Mouse (Mus musculus) kidney, postnatal 14 days (tissue): ENCODE data around the gene Helz2.
"Not testable (repeated sequence)": the region's sequence is repeated elsewhere in the genome, so short reads cannot be mapped to it uniquely, and the experiment has no call there.

ENCODE experiments used
- DNase-seq: peaks from one replicate; pipeline ENCODE4 v3.0.0; 2022; ENCODE audit warnings: mixed read lengths

Gene Helz2

DNA sequence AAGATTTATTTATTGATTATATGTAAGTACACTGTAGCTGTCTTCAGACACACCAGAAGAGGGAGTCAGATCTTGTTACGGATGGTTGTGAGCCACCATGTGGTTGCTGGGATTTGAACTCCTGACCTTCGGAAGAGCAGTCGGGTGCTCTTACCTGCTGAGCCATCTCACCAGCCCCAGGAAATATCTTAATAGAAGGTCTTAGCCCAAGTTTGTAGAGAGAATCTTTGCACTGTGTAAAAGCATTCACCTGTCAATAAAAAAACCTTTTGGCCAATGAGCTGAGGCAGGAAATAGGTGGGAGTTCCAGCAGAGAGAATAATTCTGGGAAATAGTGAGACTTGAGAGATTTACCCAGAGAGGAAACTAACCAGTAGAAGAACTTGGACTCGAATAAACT is 50.4 kb downstream of the Helz2 start:
- DNase-seq, result not testable (repeated sequence)

- DNase-seq, result no peak
Measured at GRCm38 (mm10) chr2:181189321-181189720, 52.5 kb downstream of the Helz2 start.

DNA sequence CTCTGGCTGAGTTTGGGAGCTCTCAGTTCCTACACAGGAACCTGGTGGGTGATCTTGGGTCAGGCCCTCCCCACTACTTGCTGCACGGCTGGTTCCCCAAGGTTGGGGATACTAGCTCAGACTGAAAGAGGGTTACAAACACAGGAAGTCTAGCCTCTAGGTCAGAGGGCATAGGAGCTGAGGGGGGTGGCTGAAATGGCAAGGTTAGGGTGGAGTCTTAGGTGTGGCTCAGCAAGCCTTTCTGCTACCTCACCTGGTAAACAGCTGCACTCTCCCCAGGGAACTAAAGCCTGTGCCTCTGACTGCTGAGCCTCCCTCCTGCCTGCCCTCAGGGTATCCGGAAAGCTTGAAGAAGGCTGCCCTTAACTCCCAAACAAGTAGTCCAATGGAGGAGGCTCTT is 53.1 kb downstream of the Helz2 start:
- DNase-seq, result peak; percentile 6

DNA sequence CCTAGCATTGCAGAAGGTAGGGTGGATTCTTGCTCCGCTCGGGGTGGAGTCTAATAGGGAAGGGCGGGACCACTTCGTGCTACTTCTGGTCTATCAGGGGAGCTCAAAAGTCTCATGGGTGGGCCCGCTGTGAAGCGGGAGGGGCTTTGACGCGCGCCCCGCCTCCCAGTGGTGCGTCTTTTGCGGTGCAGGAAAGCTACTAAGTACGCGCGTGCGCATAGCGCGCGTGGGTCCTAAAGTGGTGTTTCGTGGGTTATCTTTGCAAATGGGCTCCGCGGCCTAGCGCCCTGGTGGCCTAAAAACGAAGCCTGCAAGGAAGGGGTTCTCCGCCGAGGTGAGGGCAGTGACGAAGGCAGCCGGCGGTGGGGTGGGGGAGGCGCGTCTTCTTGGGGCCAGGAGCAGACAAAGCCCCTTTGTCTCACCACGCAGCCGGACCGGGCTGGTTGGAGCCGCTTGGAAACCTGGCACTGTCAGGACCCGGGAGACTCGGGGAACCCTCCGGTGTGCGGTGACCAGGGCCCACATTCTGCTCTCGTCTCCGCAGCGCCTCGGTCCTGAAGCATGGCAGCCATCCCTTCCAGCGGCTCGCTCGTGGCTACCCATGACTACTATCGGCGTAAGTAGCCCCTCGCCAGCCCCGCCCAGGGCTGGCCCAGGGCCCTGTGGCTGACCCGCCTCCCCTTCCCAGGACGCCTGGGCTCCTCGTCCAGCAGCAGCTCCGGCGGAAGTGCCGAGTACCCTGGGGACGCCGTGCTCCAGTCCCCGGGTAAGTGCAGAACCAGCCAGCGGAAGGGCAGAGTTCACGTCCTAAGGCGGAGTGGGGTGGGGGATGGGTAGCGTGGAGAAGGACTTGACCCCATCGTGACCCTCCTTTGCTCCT is 54.5 kb downstream of the Helz2 start, which contains the start of gene Ppdpf:
Gene Ppdpf, plus strand, starts transcription at position 127 of the 880 bp plus-strand sequence.
- peak; percentile 96 for DNase-seq

DNA sequence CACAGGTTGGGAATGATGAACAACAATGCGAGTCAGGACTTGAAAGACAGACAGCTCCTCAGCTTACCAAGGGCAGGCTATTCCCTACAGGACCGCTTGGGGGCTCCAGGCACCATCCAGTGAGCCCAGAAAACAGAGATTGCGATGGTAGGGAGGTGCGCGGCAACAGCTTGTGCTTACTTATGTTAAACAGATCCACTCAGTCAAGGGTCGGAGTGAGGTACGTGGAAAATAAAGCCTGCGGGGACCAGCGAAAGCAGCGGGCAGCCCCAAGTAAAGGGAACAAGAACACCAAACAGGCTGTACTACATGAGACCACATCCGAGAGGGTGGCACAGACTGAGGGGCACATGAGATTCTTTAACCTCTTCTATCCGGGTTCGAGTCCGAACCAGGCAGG is 55.2 kb downstream of the Helz2 start:
- peak; percentile 91 for DNase-seq

DNA sequence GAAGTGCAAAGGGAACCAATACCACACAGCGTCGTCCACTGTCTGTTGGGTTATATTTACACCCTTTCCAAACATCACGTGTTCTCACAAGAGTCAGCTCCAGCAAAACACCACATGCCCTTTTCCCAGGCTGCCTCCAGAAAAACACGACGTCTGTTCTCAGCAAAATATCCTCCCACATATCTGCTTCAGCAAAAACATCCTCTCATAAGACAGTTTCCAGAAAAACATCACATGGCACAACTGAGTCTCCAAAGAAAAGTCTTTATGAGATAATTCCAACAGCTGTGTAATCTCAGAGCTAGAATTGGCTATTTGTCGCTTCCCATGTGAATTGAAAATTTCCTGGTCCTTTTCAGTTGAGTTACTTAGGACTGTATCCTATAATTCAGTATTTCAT is 60.9 kb downstream of the Helz2 start:
- no peak for DNase-seq

- DNase-seq, result no peak
Measured at GRCm38 (mm10) chr2:181178471-181178870, 63.4 kb downstream of the Helz2 start.

- DNase-seq, result no peak
Measured at GRCm38 (mm10) chr2:181178015-181178414, 63.8 kb downstream of the Helz2 start.
